Mouse (Mus musculus): Measurements from ENCODE around the gene Ncaph2. TPM values are rescaled to one million over a fixed set of nuclear protein-coding genes. Genes with fewer than 3 reads are reported as not detected.

The Ncaph2 gene
- polyA plus RNA-seq, 1 experiment from 2014 or later, result 131 TPM

DNA sequence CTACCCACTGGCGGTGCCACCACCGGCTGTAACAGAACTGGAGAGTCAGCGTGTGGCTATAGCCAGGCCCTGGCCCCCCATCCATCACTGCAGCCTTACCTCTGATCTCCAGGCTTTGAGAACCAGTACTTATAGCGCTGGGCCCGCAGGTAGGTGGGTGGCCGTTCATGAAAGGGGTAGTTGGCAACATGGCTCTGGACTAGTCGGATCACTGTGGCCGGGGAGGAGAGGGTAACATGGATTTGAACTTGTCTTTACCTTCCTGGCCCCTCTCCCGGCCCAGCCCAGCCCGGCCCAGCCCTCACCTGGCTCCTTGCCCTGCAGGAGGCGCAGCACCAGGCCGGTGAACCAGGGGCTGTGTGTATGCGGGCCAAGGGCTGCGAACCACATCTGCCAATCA is 3.5 kb upstream of the Ncaph2 start:
- Histone ChIP-seq H3K9me3 (no peaks in the 10 kb centered on the region), H3K27me3 (replicated peaks) (no peaks in the 10 kb centered on the region), H3K4me3 (replicated peaks) (no peak overlapping the region), H3K4me2 (replicated peaks) (no peak overlapping the region), H3K4me1 (replicated peaks) (peaks cover 8% of the 10 kb centered on the region), H3K27ac (no peak overlapping the region), H3K36me3 (peaks cover 35% of the 10 kb centered on the region), H3K9ac (no peak overlapping the region)
- ATAC-seq, result no peak
- WGBS, result 95% methylated on average over 14 of the region's 14 CpGs

DNA sequence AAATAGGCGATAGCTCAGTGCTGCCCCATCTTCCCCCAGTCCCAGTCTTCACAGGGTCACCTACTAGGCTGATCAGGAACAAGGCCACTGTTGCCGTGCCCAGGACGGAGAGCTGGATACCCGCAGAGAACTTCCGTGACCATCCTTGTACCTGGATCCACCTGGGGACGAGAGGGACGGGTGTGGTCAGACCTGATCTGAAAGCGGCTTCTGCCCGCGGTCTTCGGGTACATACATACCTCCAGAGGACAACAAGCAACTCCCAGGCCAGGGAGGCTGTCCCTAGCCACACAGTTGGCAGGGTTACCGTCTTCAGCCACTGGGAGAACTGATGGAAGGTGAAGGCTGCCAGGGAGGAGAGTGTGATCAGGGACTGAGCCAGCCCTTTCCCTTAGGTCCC is 2.7 kb upstream of the Ncaph2 start:
- Histone ChIP-seq H3K36me3 (peaks cover 35% of the 10 kb centered on the region), H3K27ac (no peak overlapping the region), H3K4me1 (replicated peaks) (peaks cover 11% of the 10 kb centered on the region), H3K27me3 (replicated peaks) (no peaks in the 10 kb centered on the region), H3K9ac (no peak overlapping the region), H3K9me3 (no peaks in the 10 kb centered on the region), H3K4me2 (replicated peaks) (no peak overlapping the region), H3K4me3 (replicated peaks) (no peak overlapping the region)
- ATAC-seq, result no peak
- 95% methylated on average over 12 of the region's 12 CpGs for WGBS

DNA sequence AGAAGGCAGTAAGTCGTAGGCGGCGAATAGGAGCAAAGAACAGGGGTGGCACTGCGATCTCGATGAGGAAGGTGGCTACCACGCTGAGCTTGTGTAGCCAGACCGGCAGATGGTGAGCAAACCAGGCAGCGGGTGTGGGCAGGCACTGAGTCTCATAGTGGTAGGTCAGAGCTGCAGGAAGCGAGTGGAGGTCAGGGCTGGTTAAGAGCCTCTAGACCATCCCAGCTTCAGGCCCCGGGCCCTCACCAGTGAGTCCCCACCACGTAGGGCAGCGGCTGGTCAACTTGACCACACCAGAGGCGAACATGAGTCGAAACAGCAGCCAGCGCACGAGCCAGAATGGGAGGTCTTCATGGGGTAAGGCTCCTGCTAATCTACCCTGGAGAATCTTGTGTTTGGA is 1.7 kb upstream of the Ncaph2 start:
- H3K9me3 ChIP-seq, result no peaks in the 10 kb centered on the region
- peak overlapping the region; percentile 74 for H3K4me2 ChIP-seq (replicated peaks)
- H3K27me3 ChIP-seq (replicated peaks), result no peaks in the 10 kb centered on the region
- WGBS, result 95% methylated on average over 16 of the region's 16 CpGs
- peaks cover 16% of the 10 kb centered on the region for H3K4me1 ChIP-seq (replicated peaks)
- H3K9ac ChIP-seq, result 0 out of 2 replicates have a peak overlapping the region, but pooled peaks have one; percentile 86
- peaks cover 39% of the 10 kb centered on the region for H3K36me3 ChIP-seq
- no peak overlapping the region for H3K27ac ChIP-seq
- ATAC-seq, result no peak
- H3K4me3 ChIP-seq (replicated peaks), result no peak overlapping the region

DNA sequence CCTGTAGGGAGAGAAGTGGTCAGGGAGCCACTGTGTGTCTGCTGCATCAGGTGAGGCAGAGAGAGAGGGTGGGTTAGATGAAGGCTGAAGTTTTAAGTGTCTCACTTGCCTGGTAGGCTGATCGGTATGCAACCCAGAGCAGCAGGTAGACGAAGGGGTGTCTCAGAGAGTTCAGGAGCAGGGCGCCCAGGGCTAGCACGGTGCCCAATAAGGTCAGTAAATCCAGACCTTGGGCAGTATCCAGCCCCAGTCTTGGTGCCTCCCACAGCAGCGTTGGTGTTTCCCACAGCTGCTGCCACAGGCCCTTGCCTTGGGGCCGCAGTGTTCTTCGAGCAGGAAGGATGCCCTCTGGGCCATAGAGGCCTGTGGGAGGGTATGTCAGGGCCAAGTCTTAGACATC is 1.1 kb upstream of the Ncaph2 start:
- H3K4me2 ChIP-seq (replicated peaks), result peak overlapping the region; percentile 74
- H3K27ac ChIP-seq, result no peak overlapping the region
- H3K9ac ChIP-seq, result peak overlapping the region; percentile 86
- H3K27me3 ChIP-seq (replicated peaks), result no peaks in the 10 kb centered on the region
- H3K9me3 ChIP-seq, result no peaks in the 10 kb centered on the region
- peaks cover 16% of the 10 kb centered on the region for H3K4me1 ChIP-seq (replicated peaks)
- ATAC-seq, result no peak
- H3K36me3 ChIP-seq, result peaks cover 39% of the 10 kb centered on the region
- 77% methylated on average over 7 of the region's 7 CpGs for WGBS
- peak overlapping the region; percentile 78 for H3K4me3 ChIP-seq (replicated peaks)

DNA sequence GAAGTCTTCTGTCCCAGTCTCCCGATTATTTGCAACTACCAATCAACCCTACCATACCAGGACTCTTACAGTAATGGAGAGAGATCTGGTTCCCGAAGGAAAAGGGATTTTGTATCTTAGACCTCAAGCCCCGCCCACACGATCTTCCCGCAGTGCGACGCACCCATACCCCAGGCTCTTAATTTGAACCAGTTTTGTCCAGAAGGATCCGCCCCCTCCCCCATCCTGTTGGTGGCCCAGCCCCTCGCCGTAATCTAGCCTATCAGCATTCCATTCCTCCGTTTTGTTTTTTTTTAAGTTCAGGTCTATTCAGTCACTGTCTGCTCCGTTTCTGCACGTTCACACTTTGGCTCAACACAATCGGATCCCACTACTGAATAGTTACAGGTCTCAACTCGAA is 853 bp downstream of the Ncaph2 start:
- under 1% methylated on average over 15 of the region's 15 CpGs for WGBS
- peak; percentile 64 for ATAC-seq
- Histone ChIP-seq H3K4me2 (replicated peaks) (peak overlapping the region; percentile 66), H3K27ac (peak overlapping the region; percentile 86), H3K9me3 (no peaks in the 10 kb centered on the region), H3K4me3 (replicated peaks) (peak overlapping the region; percentile 78), H3K9ac (peak overlapping the region; percentile 86), H3K4me1 (replicated peaks) (peaks cover 16% of the 10 kb centered on the region), H3K27me3 (replicated peaks) (no peaks in the 10 kb centered on the region), H3K36me3 (peaks cover 41% of the 10 kb centered on the region)

DNA sequence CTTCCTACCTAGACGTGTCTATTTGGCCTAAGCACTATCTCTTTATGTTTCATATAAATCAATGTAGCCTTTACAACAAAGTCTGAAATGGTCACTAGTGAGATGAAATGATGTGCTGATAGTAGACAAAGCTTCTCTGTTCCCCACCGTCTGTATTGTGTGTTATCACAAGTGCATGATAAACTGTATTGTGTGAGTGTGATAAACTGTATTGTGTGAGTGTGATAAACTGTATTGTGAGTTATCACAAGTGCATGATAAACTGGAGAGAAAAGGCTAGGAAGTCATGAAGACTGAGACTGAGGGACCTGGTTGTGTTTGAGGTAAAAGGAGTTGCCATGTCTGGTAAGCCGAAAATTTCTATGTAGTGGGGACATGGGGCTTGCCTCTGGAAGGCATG is 3.3 kb downstream of the Ncaph2 start:
- Histone ChIP-seq H3K27ac (no peak overlapping the region), H3K9me3 (no peaks in the 10 kb centered on the region), H3K36me3 (peaks cover 35% of the 10 kb centered on the region), H3K4me3 (replicated peaks) (no peak overlapping the region), H3K4me1 (replicated peaks) (peaks cover 16% of the 10 kb centered on the region), H3K27me3 (replicated peaks) (no peaks in the 10 kb centered on the region), H3K9ac (no peak overlapping the region), H3K4me2 (replicated peaks) (no peak overlapping the region)
- no peak for ATAC-seq
- 82% methylated on average over 3 of the region's 3 CpGs for WGBS

DNA sequence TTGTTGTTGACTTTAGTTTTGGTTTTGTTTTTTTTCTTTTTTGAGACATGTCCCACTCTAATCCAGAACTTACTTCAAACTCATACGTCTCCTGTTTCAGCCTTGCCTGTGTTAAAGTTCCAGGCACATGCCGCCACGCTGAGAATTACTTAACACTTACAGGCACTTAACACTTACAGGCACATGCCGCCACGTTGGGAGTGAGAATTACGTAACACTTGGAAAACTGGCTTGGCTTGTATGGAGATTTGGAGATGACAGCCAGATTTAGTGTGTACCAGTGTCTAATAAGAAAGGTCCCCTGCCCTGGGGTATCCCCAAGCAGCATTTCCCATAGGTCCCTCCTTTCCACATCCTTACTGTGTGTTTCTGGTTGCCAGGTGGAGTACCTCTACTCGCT is 7.5 kb downstream of the Ncaph2 start:
- Histone ChIP-seq H3K9ac (no peak overlapping the region), H3K4me2 (replicated peaks) (no peak overlapping the region), H3K27me3 (replicated peaks) (no peaks in the 10 kb centered on the region), H3K4me1 (replicated peaks) (peaks cover 3% of the 10 kb centered on the region; the same call in 1 of the 2 replicates), H3K36me3 (peaks cover 67% of the 10 kb centered on the region), H3K9me3 (no peaks in the 10 kb centered on the region), H3K27ac (no peak overlapping the region), H3K4me3 (replicated peaks) (no peak overlapping the region)
- 88% methylated on average over 7 of the region's 7 CpGs for WGBS
- ATAC-seq, result no peak

DNA sequence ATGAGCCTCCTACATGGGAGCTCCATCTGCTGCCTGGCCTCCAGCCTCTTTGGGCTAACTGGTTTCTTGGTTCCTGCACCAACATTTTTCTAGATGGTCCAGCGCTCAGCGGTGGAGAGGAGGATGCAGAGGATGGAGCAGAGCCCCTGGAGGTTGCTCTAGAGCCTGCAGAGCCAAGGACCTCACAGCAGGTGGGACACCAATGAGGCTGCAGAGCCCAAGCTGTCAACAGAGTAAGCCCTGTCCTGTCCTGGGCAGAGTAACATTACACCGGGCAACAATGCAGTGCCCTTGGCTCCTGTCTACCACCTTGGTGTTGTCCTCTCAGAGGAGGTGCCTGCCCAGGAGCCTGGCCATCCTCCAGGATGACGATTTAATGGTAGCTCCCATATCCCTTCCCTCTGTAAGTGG is 9.6 kb downstream of the Ncaph2 start:
- 88% methylated on average over 4 of the region's 4 CpGs for WGBS
- Histone ChIP-seq H3K4me2 (replicated peaks) (no peak overlapping the region), H3K27ac (no peak overlapping the region), H3K27me3 (replicated peaks) (no peaks in the 10 kb centered on the region), H3K4me1 (replicated peaks) (no peaks in the 10 kb centered on the region), H3K4me3 (replicated peaks) (no peak overlapping the region), H3K9ac (no peak overlapping the region), H3K36me3 (peaks cover 84% of the 10 kb centered on the region), H3K9me3 (no peaks in the 10 kb centered on the region)
- no peak for ATAC-seq

DNA sequence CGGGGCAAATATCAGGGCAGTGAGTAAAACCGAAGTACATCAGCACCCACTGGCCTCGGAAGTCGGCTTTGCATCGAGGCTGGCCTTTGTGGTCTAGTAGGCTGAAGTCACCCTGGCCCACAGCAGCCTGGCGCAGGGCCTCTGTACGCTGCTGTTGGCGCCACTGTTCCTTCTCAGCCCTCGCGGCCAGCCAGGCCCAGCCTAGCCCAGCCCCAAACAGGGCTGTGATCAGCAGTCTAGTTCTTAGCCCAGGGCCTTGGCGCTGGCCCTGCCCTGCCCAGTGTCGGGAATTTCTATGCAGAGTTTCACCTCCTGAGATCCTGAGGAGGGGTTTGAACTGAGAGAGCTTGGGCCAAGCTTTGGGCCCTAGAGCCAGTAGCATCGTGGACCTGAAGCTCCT is 16.5 kb downstream of the Ncaph2 start:
- H3K9ac ChIP-seq, result no peak overlapping the region
- H3K27me3 ChIP-seq (replicated peaks), result peaks cover 9% of the 10 kb centered on the region; the same call in 1 of the 2 replicates
- no peak for ATAC-seq
- H3K4me3 ChIP-seq (replicated peaks), result no peak overlapping the region
- no peak overlapping the region for H3K27ac ChIP-seq
- H3K36me3 ChIP-seq, result peaks cover 51% of the 10 kb centered on the region
- WGBS, result 87% methylated on average over 13 of the region's 13 CpGs
- H3K9me3 ChIP-seq, result no peaks in the 10 kb centered on the region
- H3K4me2 ChIP-seq (replicated peaks), result no peak overlapping the region
- peaks cover 13% of the 10 kb centered on the region for H3K4me1 ChIP-seq (replicated peaks)

DNA sequence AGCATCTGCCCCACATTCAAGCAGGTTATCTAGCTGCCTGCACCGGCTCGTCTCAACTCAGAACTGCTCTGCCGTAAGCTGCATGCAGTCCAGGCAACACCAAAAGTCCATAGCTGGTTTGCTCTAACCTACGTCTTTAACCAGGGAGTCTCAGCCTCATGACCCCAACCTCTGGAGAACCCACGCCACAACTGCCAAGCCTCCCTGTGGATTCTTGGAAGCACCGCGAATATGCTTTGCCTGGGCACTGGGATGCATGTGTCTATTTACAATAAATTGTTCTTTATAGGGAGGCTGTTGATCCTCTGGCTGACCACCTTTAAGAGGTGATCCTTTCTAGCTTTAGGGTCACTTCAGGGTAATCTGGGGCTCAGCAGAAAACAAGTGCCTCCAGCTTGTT is 17.0 kb downstream of the Ncaph2 start:
- peak overlapping the region; percentile 75; the same call in 1 of the 2 replicates for H3K4me3 ChIP-seq (replicated peaks)
- no peak overlapping the region for H3K27ac ChIP-seq
- H3K9me3 ChIP-seq, result no peaks in the 10 kb centered on the region
- H3K4me2 ChIP-seq (replicated peaks), result peak overlapping the region; percentile 86
- H3K4me1 ChIP-seq (replicated peaks), result peaks cover 18% of the 10 kb centered on the region
- 80% methylated on average over 7 of the region's 7 CpGs for WGBS
- peaks cover 48% of the 10 kb centered on the region for H3K36me3 ChIP-seq
- ATAC-seq, result no peak
- peak overlapping the region; percentile 80 for H3K9ac ChIP-seq
- H3K27me3 ChIP-seq (replicated peaks), result peaks cover 14% of the 10 kb centered on the region

DNA sequence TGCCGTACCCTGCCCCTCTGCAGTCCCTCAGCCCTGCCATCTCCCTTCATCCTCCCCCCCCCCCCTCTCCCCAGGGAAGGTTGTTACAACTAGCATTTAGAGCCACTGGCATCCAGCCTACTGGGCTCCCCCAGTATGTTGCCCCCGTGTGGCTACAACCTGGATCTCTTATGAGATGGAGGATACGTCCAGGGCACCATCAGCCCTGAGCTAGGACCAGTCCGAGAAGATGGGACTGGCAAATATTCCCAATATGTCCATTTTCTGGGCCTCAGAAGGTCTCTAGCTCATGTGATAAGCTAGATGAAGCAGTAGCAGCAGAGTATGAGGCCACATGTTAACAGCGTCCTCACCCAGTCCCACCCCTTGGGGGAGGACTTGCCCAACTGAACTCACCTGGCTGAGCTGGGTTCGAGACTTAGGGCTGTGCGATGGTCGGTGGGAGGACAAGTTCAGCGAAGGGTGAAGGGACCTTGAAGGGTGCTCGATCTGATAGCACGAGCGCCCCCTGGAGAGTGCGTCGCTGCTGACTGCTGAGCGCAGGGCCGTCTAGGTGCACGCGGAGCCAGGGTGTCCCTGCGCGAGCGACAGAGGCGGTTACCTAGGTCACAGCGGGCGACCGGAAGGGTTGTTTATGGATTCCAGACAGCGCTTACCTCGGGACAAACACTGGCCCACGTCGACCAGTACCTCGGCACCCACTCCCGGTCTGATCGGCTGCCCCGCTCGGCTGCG is 17.7 kb downstream of the Ncaph2 start:
- no peaks in the 10 kb centered on the region for H3K9me3 ChIP-seq
- peaks cover 23% of the 10 kb centered on the region for H3K4me1 ChIP-seq (replicated peaks)
- peaks cover 21% of the 10 kb centered on the region for H3K27me3 ChIP-seq (replicated peaks)
- H3K4me3 ChIP-seq (replicated peaks), result peak overlapping the region; percentile 75
- H3K9ac ChIP-seq, result peak overlapping the region; percentile 80
- peak; percentile 88 for ATAC-seq
- peak overlapping the region; percentile 86 for H3K4me2 ChIP-seq (replicated peaks)
- WGBS, result under 1% methylated on average over 35 of the region's 35 CpGs
- H3K36me3 ChIP-seq, result peaks cover 41% of the 10 kb centered on the region
- peak overlapping the region; percentile 93 for H3K27ac ChIP-seq

DNA sequence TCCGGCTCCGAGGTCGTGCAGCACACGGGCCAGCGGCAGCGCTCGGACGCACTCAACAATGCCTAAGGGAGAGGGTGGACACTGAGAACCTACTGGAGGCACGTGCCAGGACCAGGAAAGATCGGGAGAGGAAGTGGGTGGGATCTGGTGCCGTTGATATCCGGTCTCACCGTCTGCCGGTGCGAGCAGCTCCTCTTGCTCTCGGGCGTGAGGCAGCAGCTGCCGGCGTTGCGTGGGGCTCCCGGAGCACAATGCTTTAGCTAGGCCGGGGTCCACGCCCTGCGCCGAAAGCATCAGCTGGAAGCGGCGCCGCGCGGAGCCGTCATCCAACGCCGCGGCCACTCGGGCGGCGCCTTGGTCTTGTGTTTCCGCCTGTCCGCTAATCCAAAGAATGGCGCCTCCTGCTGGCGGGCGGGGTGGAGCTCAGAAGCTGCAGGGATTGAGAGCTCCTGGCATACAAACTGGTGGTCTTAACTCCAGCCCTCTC is 18.3 kb downstream of the Ncaph2 start, which contains the start of gene Sco2:
Sco2 (minus strand) TSS at position 85 of the 487 bp plus-strand sequence.
- peak within 1 kb of the TSS; percentile 75 for H3K4me3 ChIP-seq (replicated peaks)
- H3K4me1 ChIP-seq (replicated peaks), result peaks cover 29% of the 10 kb centered on the region
- H3K27me3 ChIP-seq (replicated peaks), result peaks cover 27% of the 10 kb centered on the region
- WGBS, result under 1% methylated on average over 42 of the region's 42 CpGs
- H3K36me3 ChIP-seq, result peaks cover 36% of the 10 kb centered on the region
- H3K9me3 ChIP-seq, result no peaks in the 10 kb centered on the region
- peak within 1 kb of the TSS; percentile 86 for H3K4me2 ChIP-seq (replicated peaks)
- peak within 1 kb of the TSS; percentile 80 for H3K9ac ChIP-seq
- peak; percentile 91 for ATAC-seq
- peak within 1 kb of the TSS; percentile 93 for H3K27ac ChIP-seq

DNA sequence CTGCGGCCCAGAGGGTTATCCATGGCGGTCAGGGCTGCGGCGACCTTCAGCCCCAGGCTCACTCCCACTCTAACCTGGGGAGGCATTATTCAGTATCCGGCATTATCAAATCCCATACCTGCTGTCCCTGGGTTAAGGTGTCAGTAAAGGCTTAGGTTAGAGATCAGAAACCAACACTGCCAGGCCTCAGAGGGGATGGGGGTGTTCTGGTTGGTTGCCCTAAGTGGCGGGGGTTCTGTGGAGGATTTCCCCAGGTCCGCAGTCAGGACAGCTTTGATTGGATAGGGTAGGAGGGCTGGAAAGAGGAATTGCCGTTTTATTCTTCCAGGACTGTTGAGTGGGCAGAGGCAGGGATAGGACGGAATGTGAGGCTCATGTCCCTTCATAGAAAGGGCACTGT is 18.8 kb downstream of the Ncaph2 start:
- H3K9ac ChIP-seq, result peak overlapping the region; percentile 80
- ATAC-seq, result no peak
- peak overlapping the region; percentile 75 for H3K4me3 ChIP-seq (replicated peaks)
- no peaks in the 10 kb centered on the region for H3K9me3 ChIP-seq
- WGBS, result 52% methylated on average over 9 of the region's 9 CpGs
- H3K36me3 ChIP-seq, result peaks cover 30% of the 10 kb centered on the region
- peaks cover 34% of the 10 kb centered on the region for H3K4me1 ChIP-seq (replicated peaks)
- peaks cover 32% of the 10 kb centered on the region for H3K27me3 ChIP-seq (replicated peaks)
- H3K27ac ChIP-seq, result peak overlapping the region; percentile 93
- H3K4me2 ChIP-seq (replicated peaks), result peak overlapping the region; percentile 86

Data from intestine, embryonic 15.5 days (tissue).